Mouse (Mus musculus) CD4-positive naive resting alpha-beta T cell, adult 57 days (primary cell): ENCODE measurements around the gene Scyl2. TPM values are rescaled to one million over a fixed set of nuclear protein-coding genes. Genes with fewer than 3 reads are reported as not detected.

Experiments
- total RNA-seq: library from RNA; stranded (reverse); gene quantifications from one replicate; pipeline ENCODE4 v1.2.4, GENCODE M21; 2023

Scyl2 gene
- 44.2 TPM for total RNA-seq

GRCm38 (mm10) chr10:89686139-89686808, at the start of gene Scyl2:
Scyl2 (minus strand) TSS chr10:89686285.

GRCm38 (mm10) chr10:89732001-89732794, 46.1 kb upstream of the Scyl2 start, which contains the start of gene Actr6:
Actr6 (minus strand) TSS chr10:89732295.

GRCm38 (mm10) chr10:89621129-89621528, 65.0 kb downstream of the Scyl2 start, which contains the start of gene Slc17a8:
Slc17a8 (minus strand) TSS chr10:89621253.

Other genes starting within 250 kb of the Scyl2 start
- 0.89 TPM for gene Gas2l3, start 242.3 kb downstream of the Scyl2 start, total RNA-seq
- gene Nr1h4, start 152.7 kb downstream of the Scyl2 start, total RNA-seq = not detected
- gene Slc17a8, start 65.0 kb downstream of the Scyl2 start, total RNA-seq = 0.12 TPM
- 29.2 TPM for gene Actr6, start 46.0 kb upstream of the Scyl2 start, total RNA-seq
- 65.2 TPM for gene Uhrf1bp1l, start 58.7 kb upstream of the Scyl2 start, total RNA-seq
- not detected for gene Anks1b, start 187.2 kb upstream of the Scyl2 start, total RNA-seq